Mouse (Mus musculus): ENCODE data around the gene Camsap3. TPM values are rescaled to one million over a fixed set of nuclear protein-coding genes. Genes with fewer than 3 reads are reported as not detected.

Gene Camsap3
- polyA plus RNA-seq, 1 experiment from 2014 or later, result 23.4 TPM

GRCm38 (mm10) chr8:3609816-3610150 is 22.7 kb downstream of the Camsap3 start:
- Histone ChIP-seq H3K27me3 (replicated peaks; ENCODE audit: control insufficient read depth, insufficient read depth, low read length) (no peaks in the 10 kb centered on the region), H3K4me1 (ENCODE audit: control insufficient read depth, insufficient read depth, low read length) (0 out of 2 replicates have a peak, but pooled peaks cover 2% of the 10 kb centered on the region), H3K9ac (ENCODE audit: low read depth, low read length) (no peak overlapping the region), H3K27ac (ENCODE audit: low read length) (no peak overlapping the region), H3K36me3 (ENCODE audit: control insufficient read depth, insufficient read depth, low read length) (peaks cover 32% of the 10 kb centered on the region), H3K4me2 (ENCODE audit: low read depth, low read length) (no peak overlapping the region), H3K4me3 (ENCODE audit: low read length) (no peak overlapping the region), H3K9me3 (ENCODE audit: control insufficient read depth, low read length) (no peaks in the 10 kb centered on the region)
- WGBS, result 71% methylated on average over 6 of the region's 6 CpGs
- no peak for ATAC-seq

- peaks cover 14% of the 10 kb centered on the region for H3K4me1 ChIP-seq (ENCODE audit: control insufficient read depth, insufficient read depth, low read length)
- under 1% methylated on average over 37 of the region's 37 CpGs for WGBS
- peak; percentile 99 for ATAC-seq
Measured at GRCm38 (mm10) chr8:3621199-3621970, 34.3 kb downstream of the Camsap3 start, which contains the start of the genes Xab2 and Pet100. Gene Xab2 (minus strand): TSS chr8:3621316. Gene Pet100 (plus strand): TSS chr8:3621548.

GRCm38 (mm10) chr8:3622119-3622518 is 35.0 kb downstream of the Camsap3 start:
- 0 out of 2 replicates have a peak overlapping the region, but pooled peaks have one; percentile 73 for H3K9ac ChIP-seq (ENCODE audit: low read depth, low read length)
- peaks cover 14% of the 10 kb centered on the region for H3K4me1 ChIP-seq (ENCODE audit: control insufficient read depth, insufficient read depth, low read length)
- peak overlapping the region; percentile 64 for H3K4me2 ChIP-seq (ENCODE audit: low read depth, low read length)
- H3K36me3 ChIP-seq (ENCODE audit: control insufficient read depth, insufficient read depth, low read length), result peaks cover 10% of the 10 kb centered on the region
- H3K9me3 ChIP-seq (ENCODE audit: control insufficient read depth, low read length), result no peaks in the 10 kb centered on the region
- H3K4me3 ChIP-seq (ENCODE audit: low read length), result peak overlapping the region; percentile 66
- H3K27me3 ChIP-seq (replicated peaks; ENCODE audit: control insufficient read depth, insufficient read depth, low read length), result no peaks in the 10 kb centered on the region
- ATAC-seq, result no peak
- WGBS, result 68% methylated on average over 8 of the region's 8 CpGs
- no peak overlapping the region for H3K27ac ChIP-seq (ENCODE audit: low read length)

More at GRCm38 (mm10) chr8:3621199-3621970, 34.3 kb downstream of the Camsap3 start, which contains the start of the genes Xab2 and Pet100:
- Histone ChIP-seq H3K27ac (ENCODE audit: low read length) (no peak within 1 kb of the TSS), H3K4me2 (ENCODE audit: low read depth, low read length) (peak within 1 kb of the TSS; percentile 80), H3K9me3 (ENCODE audit: control insufficient read depth, low read length) (no peaks in the 10 kb centered on the region), H3K36me3 (ENCODE audit: control insufficient read depth, insufficient read depth, low read length) (peaks cover 13% of the 10 kb centered on the region), H3K27me3 (replicated peaks; ENCODE audit: control insufficient read depth, insufficient read depth, low read length) (no peaks in the 10 kb centered on the region), H3K9ac (ENCODE audit: low read depth, low read length) (peak within 1 kb of the TSS; percentile 73), H3K4me3 (ENCODE audit: low read length) (peak within 1 kb of the TSS; percentile 66)

- WGBS, result 70% methylated on average over 1 of the region's 1 CpGs
- H3K9me3 ChIP-seq (ENCODE audit: control insufficient read depth, low read length), result no peaks in the 10 kb centered on the region
- H3K27ac ChIP-seq (ENCODE audit: low read length), result no peak within 1 kb of the TSS
- H3K4me3 ChIP-seq (ENCODE audit: low read length), result no peak within 1 kb of the TSS
- no peak within 1 kb of the TSS for H3K9ac ChIP-seq (ENCODE audit: low read depth, low read length)
- H3K27me3 ChIP-seq (replicated peaks; ENCODE audit: control insufficient read depth, insufficient read depth, low read length), result no peaks in the 10 kb centered on the region
- no peaks in the 10 kb centered on the region for H3K36me3 ChIP-seq (ENCODE audit: control insufficient read depth, insufficient read depth, low read length)
- ATAC-seq, result no peak
- peaks cover 6% of the 10 kb centered on the region for H3K4me1 ChIP-seq (ENCODE audit: control insufficient read depth, insufficient read depth, low read length)
- H3K4me2 ChIP-seq (ENCODE audit: low read depth, low read length), result no peak within 1 kb of the TSS
Measured at GRCm38 (mm10) chr8:3625445-3625844, 38.4 kb downstream of the Camsap3 start, which contains the start of gene Pcp2. Gene Pcp2 (minus strand): TSS chr8:3625545.

- Histone ChIP-seq H3K9ac (ENCODE audit: low read depth, low read length) (no peak overlapping the region), H3K4me1 (ENCODE audit: control insufficient read depth, insufficient read depth, low read length) (peaks cover 4% of the 10 kb centered on the region; the same call in 1 of the 2 replicates), H3K27ac (ENCODE audit: low read length) (no peak overlapping the region), H3K9me3 (ENCODE audit: control insufficient read depth, low read length) (no peaks in the 10 kb centered on the region), H3K36me3 (ENCODE audit: control insufficient read depth, insufficient read depth, low read length) (no peaks in the 10 kb centered on the region), H3K4me3 (ENCODE audit: low read length) (no peak overlapping the region), H3K4me2 (ENCODE audit: low read depth, low read length) (no peak overlapping the region), H3K27me3 (replicated peaks; ENCODE audit: control insufficient read depth, insufficient read depth, low read length) (no peaks in the 10 kb centered on the region)
- no peak for ATAC-seq
- WGBS, result 56% methylated on average over 5 of the region's 5 CpGs
Measured at GRCm38 (mm10) chr8:3626971-3627370, 39.9 kb downstream of the Camsap3 start.

- no peaks in the 10 kb centered on the region; the same call in 1 of the 2 replicates for H3K4me1 ChIP-seq (ENCODE audit: control insufficient read depth, insufficient read depth, low read length)
- H3K36me3 ChIP-seq (ENCODE audit: control insufficient read depth, insufficient read depth, low read length), result no peaks in the 10 kb centered on the region
- H3K27ac ChIP-seq (ENCODE audit: low read length), result no peak overlapping the region
- no peak overlapping the region for H3K4me3 ChIP-seq (ENCODE audit: low read length)
- no peaks in the 10 kb centered on the region for H3K9me3 ChIP-seq (ENCODE audit: control insufficient read depth, low read length)
- no peak overlapping the region for H3K4me2 ChIP-seq (ENCODE audit: low read depth, low read length)
- WGBS, result 32% methylated on average over 5 of the region's 5 CpGs
- no peaks in the 10 kb centered on the region for H3K27me3 ChIP-seq (replicated peaks; ENCODE audit: control insufficient read depth, insufficient read depth, low read length)
- H3K9ac ChIP-seq (ENCODE audit: low read depth, low read length), result no peak overlapping the region
- ATAC-seq, result 0 out of 2 replicates have a peak, but pooled peaks have one; percentile 18
Measured at GRCm38 (mm10) chr8:3628014-3628413, 40.9 kb downstream of the Camsap3 start.

GRCm38 (mm10) chr8:3630647-3631477 is 43.8 kb downstream of the Camsap3 start, which contains the start of gene Stxbp2:
Gene Stxbp2 (plus strand): TSS chr8:3630955.
- 6% methylated on average over 47 of the region's 47 CpGs for WGBS
- no peaks in the 10 kb centered on the region; the same call in 1 of the 2 replicates for H3K4me1 ChIP-seq (ENCODE audit: control insufficient read depth, insufficient read depth, low read length)
- H3K4me2 ChIP-seq (ENCODE audit: low read depth, low read length), result peak within 1 kb of the TSS; percentile 59
- H3K9ac ChIP-seq (ENCODE audit: low read depth, low read length), result peak within 1 kb of the TSS; percentile 76
- no peaks in the 10 kb centered on the region for H3K36me3 ChIP-seq (ENCODE audit: control insufficient read depth, insufficient read depth, low read length)
- peak; percentile 94 for ATAC-seq
- peak within 1 kb of the TSS; percentile 61 for H3K4me3 ChIP-seq (ENCODE audit: low read length)
- peak within 1 kb of the TSS; percentile 20; the same call in 1 of the 2 replicates for H3K27ac ChIP-seq (ENCODE audit: low read length)
- no peaks in the 10 kb centered on the region for H3K9me3 ChIP-seq (ENCODE audit: control insufficient read depth, low read length)
- H3K27me3 ChIP-seq (replicated peaks; ENCODE audit: control insufficient read depth, insufficient read depth, low read length), result no peaks in the 10 kb centered on the region

- H3K36me3 ChIP-seq (ENCODE audit: control insufficient read depth, insufficient read depth, low read length), result no peaks in the 10 kb centered on the region
- H3K4me3 ChIP-seq (ENCODE audit: low read length), result peak overlapping the region; percentile 61
- no peaks in the 10 kb centered on the region; the same call in 1 of the 2 replicates for H3K4me1 ChIP-seq (ENCODE audit: control insufficient read depth, insufficient read depth, low read length)
- peak; percentile 69 for ATAC-seq
- peak overlapping the region; percentile 20; the same call in 1 of the 2 replicates for H3K27ac ChIP-seq (ENCODE audit: low read length)
- H3K9ac ChIP-seq (ENCODE audit: low read depth, low read length), result peak overlapping the region; percentile 76
- 9% methylated on average over 8 of the region's 8 CpGs for WGBS
- H3K4me2 ChIP-seq (ENCODE audit: low read depth, low read length), result peak overlapping the region; percentile 59
- H3K9me3 ChIP-seq (ENCODE audit: control insufficient read depth, low read length), result no peaks in the 10 kb centered on the region
- H3K27me3 ChIP-seq (replicated peaks; ENCODE audit: control insufficient read depth, insufficient read depth, low read length), result no peaks in the 10 kb centered on the region
Measured at GRCm38 (mm10) chr8:3631478-3631875, 44.4 kb downstream of the Camsap3 start.

- Histone ChIP-seq H3K27me3 (replicated peaks; ENCODE audit: control insufficient read depth, insufficient read depth, low read length) (no peaks in the 10 kb centered on the region), H3K36me3 (ENCODE audit: control insufficient read depth, insufficient read depth, low read length) (no peaks in the 10 kb centered on the region), H3K9ac (ENCODE audit: low read depth, low read length) (no peak overlapping the region), H3K4me1 (ENCODE audit: control insufficient read depth, insufficient read depth, low read length) (no peaks in the 10 kb centered on the region), H3K4me2 (ENCODE audit: low read depth, low read length) (no peak overlapping the region), H3K4me3 (ENCODE audit: low read length) (no peak overlapping the region), H3K9me3 (ENCODE audit: control insufficient read depth, low read length) (no peaks in the 10 kb centered on the region), H3K27ac (ENCODE audit: low read length) (no peak overlapping the region)
- 17% methylated on average over 5 of the region's 5 CpGs for WGBS
- ATAC-seq, result peak; percentile 77
Measured at GRCm38 (mm10) chr8:3645804-3646203, 58.7 kb downstream of the Camsap3 start.

Measured in intestine, embryonic 16.5 days (tissue).